Mouse (Mus musculus) heart, embryonic 15.5 days (tissue): ENCODE results near the gene Zdhhc3. TPM values are rescaled to one million over a fixed set of nuclear protein-coding genes. Genes with fewer than 3 reads are reported as not detected.

Experiments
- ATAC-seq: fragments of 200-750 bp; cut with Nextera tagmentation; replicated peaks from 2 replicates; pipeline ENCODE4 v1.8.0; 2017; ENCODE audit warnings: low read depth, moderate TSS enrichment; ENCODE audit not compliant: insufficient number of reproducible peaks, insufficient read depth, low FRiP score
- H3K27ac ChIP-seq: fragments of 300-500 bp; sonication (generic); 2 replicates; pipeline ENCODE4 v1.5.1; 2015; ENCODE audit warnings: mild to moderate bottlenecking, inconsistent platforms
- H3K27me3 ChIP-seq: fragments of 300-500 bp; sonication (generic); 2 replicates; pipeline ENCODE4 v1.6.1; 2015; ENCODE audit warnings: inconsistent platforms
- H3K36me3 ChIP-seq: fragments of 300-500 bp; sonication (generic); 2 replicates; pipeline ENCODE4 v1.6.1; 2015; ENCODE audit warnings: mild to moderate bottlenecking, inconsistent platforms
- H3K4me1 ChIP-seq: fragments of 300-500 bp; sonication (generic); replicated peaks from 2 replicates; pipeline ENCODE4 v1.6.1; 2015; ENCODE audit warnings: inconsistent platforms
- H3K4me2 ChIP-seq: fragments of 300-500 bp; sonication (generic); 2 replicates; pipeline ENCODE4 v1.6.1; 2015; ENCODE audit warnings: inconsistent platforms, mild to moderate bottlenecking, moderate library complexity
- H3K4me3 ChIP-seq: fragments of 300-500 bp; sonication (generic); 2 replicates; pipeline ENCODE4 v1.5.1; 2015; ENCODE audit warnings: mild to moderate bottlenecking, inconsistent platforms
- H3K9ac ChIP-seq: fragments of 300-500 bp; sonication (generic); 2 replicates; pipeline ENCODE4 v1.6.1; 2015; ENCODE audit warnings: mild to moderate bottlenecking, inconsistent platforms
- H3K9me3 ChIP-seq: fragments of 300-500 bp; sonication (generic); replicated peaks from 2 replicates; pipeline ENCODE4 v1.6.1; 2016; ENCODE audit warnings: inconsistent platforms
- WGBS: fragments of 180-500 bp; shearing (Covaris S2); methylation state at CpG from one replicate; pipeline ENCODE4 v1.1.7; 2015; ENCODE audit warnings: mixed read lengths; 5-methylcytosine and 5-hydroxymethylcytosine counted together
- polyA plus RNA-seq: library from polyadenylated mRNA; unstranded; fragments of >200 nt; fragmentation: Nextera tagmentation; extraction: Ambion mirVana; gene quantifications from 2 replicates; pipeline ENCODE4 v1.2.1, GENCODE M21; 2015

Gene Zdhhc3
- 44.2 and 52.7 TPM in 2 replicates for polyA plus RNA-seq

- H3K4me2 ChIP-seq = peak within 1 kb of the TSS; percentile 87
- H3K9ac ChIP-seq = peak within 1 kb of the TSS; percentile 91
- no peaks in the 10 kb centered on the region for H3K27me3 ChIP-seq
- H3K9me3 ChIP-seq = no peaks in the 10 kb centered on the region
- under 1% methylated on average over 79 of the region's 79 CpGs for WGBS
- H3K36me3 ChIP-seq = peaks cover 5% of the 10 kb centered on the region; the same call in 1 of the 2 replicates
- peak; percentile 90 for ATAC-seq
- peak within 1 kb of the TSS; percentile 98 for H3K4me3 ChIP-seq
- H3K27ac ChIP-seq = peak within 1 kb of the TSS; percentile 96
- peaks cover 17% of the 10 kb centered on the region for H3K4me1 ChIP-seq
These were observed at the start of gene Zdhhc3, which contains the start of gene Exosc7 for GRCm38 (mm10) chr9:123112805-123113521. Zdhhc3 (minus strand) TSS chr9:123113205. Exosc7 (plus strand) TSS chr9:123113215.

GRCm38 (mm10) chr9:123161792-123162191 lies 48.8 kb upstream of the Zdhhc3 start:
- ATAC-seq = no peak
- Histone ChIP-seq H3K4me3 (no peak overlapping the region), H3K27me3 (no peaks in the 10 kb centered on the region), H3K9me3 (no peaks in the 10 kb centered on the region), H3K36me3 (no peaks in the 10 kb centered on the region), H3K4me1 (no peaks in the 10 kb centered on the region), H3K27ac (no peak overlapping the region), H3K4me2 (no peak overlapping the region), H3K9ac (no peak overlapping the region)
- WGBS = 47% methylated on average over 2 of the region's 2 CpGs

GRCm38 (mm10) chr9:123159330-123159729 lies 46.3 kb upstream of the Zdhhc3 start:
- Histone ChIP-seq H3K4me2 (no peak overlapping the region), H3K4me1 (no peaks in the 10 kb centered on the region), H3K27me3 (no peaks in the 10 kb centered on the region), H3K9me3 (no peaks in the 10 kb centered on the region), H3K36me3 (no peaks in the 10 kb centered on the region), H3K9ac (no peak overlapping the region), H3K4me3 (no peak overlapping the region), H3K27ac (no peak overlapping the region)
- 50% methylated on average over 7 of the region's 7 CpGs for WGBS
- no peak for ATAC-seq

- Histone ChIP-seq H3K9ac (no peak overlapping the region), H3K36me3 (no peaks in the 10 kb centered on the region), H3K27ac (no peak overlapping the region), H3K4me3 (no peak overlapping the region), H3K9me3 (no peaks in the 10 kb centered on the region), H3K4me2 (no peak overlapping the region), H3K27me3 (no peaks in the 10 kb centered on the region), H3K4me1 (no peaks in the 10 kb centered on the region)
- no peak for ATAC-seq
- 51% methylated on average over 8 of the region's 8 CpGs for WGBS
These were observed 45.3 kb upstream of the Zdhhc3 start for GRCm38 (mm10) chr9:123158125-123158836.

- H3K36me3 ChIP-seq = no peaks in the 10 kb centered on the region
- no peak overlapping the region for H3K27ac ChIP-seq
- H3K9me3 ChIP-seq = no peaks in the 10 kb centered on the region
These were observed 44.7 kb upstream of the Zdhhc3 start for GRCm38 (mm10) chr9:123157699-123158098.

GRCm38 (mm10) chr9:123156910-123157361 lies 43.9 kb upstream of the Zdhhc3 start:
- H3K4me3 ChIP-seq = peak overlapping the region; percentile 26
- H3K36me3 ChIP-seq = no peaks in the 10 kb centered on the region
- ATAC-seq = 0 out of 2 replicates have a peak, but pooled peaks have one; percentile 29
- no peaks in the 10 kb centered on the region for H3K4me1 ChIP-seq
- 29% methylated on average over 30 of the region's 30 CpGs for WGBS
- no peaks in the 10 kb centered on the region for H3K27me3 ChIP-seq
- no peaks in the 10 kb centered on the region for H3K9me3 ChIP-seq
- H3K9ac ChIP-seq = no peak overlapping the region
- no peak overlapping the region for H3K27ac ChIP-seq
- peak overlapping the region; percentile 56 for H3K4me2 ChIP-seq

More at GRCm38 (mm10) chr9:123157699-123158098, 44.7 kb upstream of the Zdhhc3 start:
- H3K4me2 ChIP-seq = no peak overlapping the region
- no peak overlapping the region for H3K9ac ChIP-seq
- ATAC-seq = no peak
- H3K4me1 ChIP-seq = no peaks in the 10 kb centered on the region
- H3K4me3 ChIP-seq = no peak overlapping the region
- no peaks in the 10 kb centered on the region for H3K27me3 ChIP-seq

DNA sequence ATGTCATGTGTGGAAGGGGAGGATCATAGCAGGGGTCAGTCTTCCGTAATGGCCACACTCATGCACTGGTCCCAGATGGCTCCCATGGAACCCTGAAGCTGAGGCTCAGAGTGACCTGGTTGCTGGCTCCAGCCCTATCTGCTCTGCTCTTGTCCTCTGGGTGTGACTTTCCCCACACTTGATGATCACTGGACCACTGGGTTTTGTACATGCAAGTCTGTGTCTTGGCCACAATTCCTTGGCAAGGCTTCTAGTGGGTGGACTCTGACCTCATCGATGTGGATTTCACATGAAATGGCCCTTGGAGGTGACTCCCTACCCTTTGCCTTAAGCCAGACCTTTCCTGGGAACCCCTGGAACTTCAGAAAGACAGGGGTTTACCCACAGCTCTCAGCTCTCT lies 40.1 kb upstream of the Zdhhc3 start:
- Histone ChIP-seq H3K36me3 (no peaks in the 10 kb centered on the region), H3K27me3 (no peaks in the 10 kb centered on the region), H3K9ac (no peak overlapping the region), H3K4me3 (no peak overlapping the region), H3K9me3 (no peaks in the 10 kb centered on the region), H3K4me2 (no peak overlapping the region), H3K4me1 (no peaks in the 10 kb centered on the region), H3K27ac (no peak overlapping the region)
- ATAC-seq = no peak
- WGBS = 88% methylated on average over 2 of the region's 2 CpGs

DNA sequence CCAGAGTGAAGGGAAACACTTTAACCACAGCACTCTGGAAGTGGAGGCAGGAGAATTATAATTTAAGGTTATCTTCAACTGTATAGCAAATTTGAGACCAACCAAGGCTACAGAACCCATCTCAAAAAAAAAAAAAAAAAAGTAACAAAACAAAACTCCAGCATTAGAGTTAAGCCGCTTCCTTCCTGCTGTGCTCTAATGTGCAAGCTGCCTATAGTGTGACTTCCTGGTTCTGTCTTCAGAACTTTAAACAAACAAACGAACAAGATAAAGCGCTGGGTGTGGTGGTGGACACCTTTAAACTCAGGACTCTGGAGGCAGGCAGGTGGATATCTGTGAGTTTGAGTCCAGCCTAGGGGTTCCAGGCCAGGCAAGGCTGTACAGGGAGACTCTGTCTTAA lies 39.0 kb upstream of the Zdhhc3 start:
- H3K4me2 ChIP-seq = no peak overlapping the region
- H3K9ac ChIP-seq = no peak overlapping the region
- no peaks in the 10 kb centered on the region for H3K36me3 ChIP-seq
- no peaks in the 10 kb centered on the region for H3K9me3 ChIP-seq
- WGBS = 59% methylated on average over 3 of the region's 3 CpGs
- no peak overlapping the region for H3K27ac ChIP-seq
- H3K4me3 ChIP-seq = no peak overlapping the region
- no peaks in the 10 kb centered on the region for H3K27me3 ChIP-seq
- no peak for ATAC-seq
- H3K4me1 ChIP-seq = no peaks in the 10 kb centered on the region

DNA sequence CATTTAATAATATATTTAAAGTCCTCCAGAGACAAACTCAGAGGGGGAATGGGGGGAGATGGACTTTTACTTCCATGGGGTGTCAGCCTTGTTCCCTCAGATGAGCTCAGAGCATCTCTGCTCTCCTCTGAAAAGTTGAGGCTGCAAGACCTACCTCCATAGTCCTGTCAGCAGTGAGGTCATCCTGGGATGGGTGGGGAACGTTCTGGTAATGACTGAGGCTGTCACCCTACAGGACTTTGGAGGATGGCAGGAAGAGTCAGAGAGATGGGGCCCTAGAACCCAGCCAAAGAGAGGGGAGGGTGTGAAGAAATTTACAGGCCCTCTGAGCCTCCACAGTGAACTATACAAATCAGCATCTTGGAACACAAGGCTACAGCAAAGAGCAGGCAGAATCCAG lies 38.6 kb upstream of the Zdhhc3 start:
- no peak overlapping the region for H3K9ac ChIP-seq
- H3K27ac ChIP-seq = no peak overlapping the region
- no peak overlapping the region for H3K4me2 ChIP-seq
- H3K36me3 ChIP-seq = no peaks in the 10 kb centered on the region
- H3K4me1 ChIP-seq = no peaks in the 10 kb centered on the region
- 30% methylated on average over 1 of the region's 1 CpGs for WGBS
- H3K4me3 ChIP-seq = no peak overlapping the region
- no peaks in the 10 kb centered on the region for H3K9me3 ChIP-seq
- ATAC-seq = no peak
- no peaks in the 10 kb centered on the region for H3K27me3 ChIP-seq

DNA sequence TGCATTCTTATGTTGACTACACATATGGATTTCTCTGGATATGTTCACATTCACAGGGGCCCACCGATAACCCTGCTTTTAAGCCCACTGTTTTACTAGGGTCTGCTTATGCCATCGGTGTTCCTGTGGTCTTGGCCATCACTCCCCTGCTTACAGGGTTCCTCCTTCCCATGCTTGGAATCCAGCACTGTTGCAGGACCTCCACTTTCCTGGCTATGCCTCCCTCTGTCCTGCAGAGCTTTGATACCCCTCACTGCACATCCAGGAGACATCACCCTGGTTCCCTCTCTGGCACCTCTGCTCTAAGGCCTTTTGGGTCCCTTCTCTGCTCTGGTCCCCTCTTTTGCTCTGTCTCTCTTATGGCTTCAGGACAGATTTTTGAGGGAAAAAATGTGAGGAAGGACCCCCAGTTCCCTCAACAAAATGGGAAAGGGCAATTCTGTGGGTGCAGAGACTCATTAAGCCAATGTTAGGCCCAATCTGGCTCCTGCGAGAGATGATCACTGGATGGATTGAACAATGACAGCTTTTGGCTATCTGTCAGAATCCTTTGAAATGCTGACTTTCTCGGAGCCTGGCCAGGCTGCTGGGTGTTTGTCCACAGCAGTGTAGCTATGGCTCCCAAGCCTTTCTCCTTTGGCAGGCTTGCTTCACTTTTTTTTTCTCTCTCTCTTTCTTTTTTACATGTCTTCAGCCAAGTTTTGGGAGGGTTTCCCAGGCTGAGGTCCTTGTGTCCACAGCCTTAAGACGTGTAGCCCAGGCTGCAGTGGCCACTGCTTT lies 37.4 kb upstream of the Zdhhc3 start, which contains the start of gene Clec3b:
Clec3b (plus strand) TSS at position 706 of the 780 bp plus-strand sequence.
- H3K4me2 ChIP-seq = no peak within 1 kb of the TSS
- no peaks in the 10 kb centered on the region for H3K4me1 ChIP-seq
- no peak within 1 kb of the TSS for H3K27ac ChIP-seq
- H3K4me3 ChIP-seq = no peak within 1 kb of the TSS
- ATAC-seq = no peak
- H3K27me3 ChIP-seq = no peaks in the 10 kb centered on the region
- 75% methylated on average over 5 of the region's 5 CpGs for WGBS
- no peak within 1 kb of the TSS for H3K9ac ChIP-seq
- H3K9me3 ChIP-seq = no peaks in the 10 kb centered on the region
- no peaks in the 10 kb centered on the region for H3K36me3 ChIP-seq

DNA sequence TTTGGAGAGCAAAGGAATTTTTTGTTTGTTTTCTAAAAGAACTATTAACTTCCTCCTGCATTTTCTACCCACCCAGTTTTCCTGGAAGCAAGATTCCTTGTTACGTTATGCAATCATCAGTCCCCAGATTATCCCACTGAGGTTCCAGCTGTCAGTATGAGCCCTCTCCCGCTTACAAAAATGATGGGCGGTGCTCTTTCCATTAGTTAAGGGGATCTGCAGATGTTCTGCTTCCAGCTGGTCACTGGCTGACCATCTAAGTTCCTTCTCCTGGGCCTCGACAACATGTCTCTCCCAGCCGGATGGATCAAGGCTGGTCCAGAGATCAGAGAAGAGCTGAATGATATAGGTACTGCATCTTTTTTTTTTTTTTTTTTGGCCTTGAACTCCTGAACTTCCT lies 35.4 kb upstream of the Zdhhc3 start:
- H3K27ac ChIP-seq = no peak overlapping the region
- no peak overlapping the region for H3K9ac ChIP-seq
- H3K4me1 ChIP-seq = no peaks in the 10 kb centered on the region
- no peaks in the 10 kb centered on the region for H3K27me3 ChIP-seq
- H3K9me3 ChIP-seq = no peaks in the 10 kb centered on the region
- H3K36me3 ChIP-seq = 0 out of 2 replicates have a peak, but pooled peaks cover 4% of the 10 kb centered on the region
- WGBS = 55% methylated on average over 5 of the region's 5 CpGs
- no peak overlapping the region for H3K4me3 ChIP-seq
- ATAC-seq = no peak
- no peak overlapping the region for H3K4me2 ChIP-seq
